Mouse (Mus musculus): Measurements from ENCODE around the gene Ngfr.

DNA sequence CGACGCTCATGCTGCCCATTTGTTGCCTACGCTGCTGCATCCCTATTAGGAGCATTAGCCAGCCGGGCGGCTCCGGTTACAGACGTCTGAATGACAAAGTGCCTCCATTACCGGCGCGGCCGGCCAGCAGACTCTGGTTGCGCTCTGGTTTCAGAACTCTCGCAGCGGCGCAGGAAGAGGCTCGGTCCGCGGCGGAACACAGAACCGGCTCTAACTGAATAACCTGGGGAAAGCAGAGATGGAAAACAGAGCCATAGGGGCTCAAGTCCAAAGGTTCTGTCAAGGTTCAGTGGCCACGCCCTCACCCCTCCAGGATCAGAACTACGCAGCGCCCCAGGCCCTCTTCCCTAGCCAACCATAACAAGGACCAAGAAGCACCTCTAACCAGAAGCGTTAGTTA, 2.3 kb downstream of the Ngfr start:
- TF ChIP-seq TCF12 (IDR thresholded peaks at IDR 0.05; ENCODE audit: insufficient read depth, poor library complexity, severe bottlenecking) (no peak), USF1 (IDR thresholded peaks at IDR 0.05; ENCODE audit: low read depth) (no peak), CEBPB (IDR thresholded peaks at IDR 0.05; ENCODE audit: insufficient read depth, poor library complexity, severe bottlenecking) (no peak), POLR2A (IDR thresholded peaks at IDR 0.05; ENCODE audit: insufficient read length, low read depth) (no peak), MAX (IDR thresholded peaks at IDR 0.05; ENCODE audit: low read depth) (no peak), MYOG (IDR thresholded peaks at IDR 0.05; ENCODE audit: control insufficient read depth in 1 of 3, insufficient read depth in 1 of 3, insufficient read length in 2 of 3, low read depth in 2 of 3) (no peak), POLR2AphosphoS2 (IDR thresholded peaks at IDR 0.05; ENCODE audit: insufficient read length, low read depth) (no peak)
